Mouse (Mus musculus): Measurements from ENCODE around the gene Hoxc11. TPM values are rescaled to one million over a fixed set of nuclear protein-coding genes. Genes with fewer than 3 reads are reported as not detected.

The Hoxc11 gene
- total RNA-seq (2021) = not detected
- long read RNA-seq, experiment 1 = 0 reads
- long read RNA-seq, experiment 2 = 0 reads

DNA sequence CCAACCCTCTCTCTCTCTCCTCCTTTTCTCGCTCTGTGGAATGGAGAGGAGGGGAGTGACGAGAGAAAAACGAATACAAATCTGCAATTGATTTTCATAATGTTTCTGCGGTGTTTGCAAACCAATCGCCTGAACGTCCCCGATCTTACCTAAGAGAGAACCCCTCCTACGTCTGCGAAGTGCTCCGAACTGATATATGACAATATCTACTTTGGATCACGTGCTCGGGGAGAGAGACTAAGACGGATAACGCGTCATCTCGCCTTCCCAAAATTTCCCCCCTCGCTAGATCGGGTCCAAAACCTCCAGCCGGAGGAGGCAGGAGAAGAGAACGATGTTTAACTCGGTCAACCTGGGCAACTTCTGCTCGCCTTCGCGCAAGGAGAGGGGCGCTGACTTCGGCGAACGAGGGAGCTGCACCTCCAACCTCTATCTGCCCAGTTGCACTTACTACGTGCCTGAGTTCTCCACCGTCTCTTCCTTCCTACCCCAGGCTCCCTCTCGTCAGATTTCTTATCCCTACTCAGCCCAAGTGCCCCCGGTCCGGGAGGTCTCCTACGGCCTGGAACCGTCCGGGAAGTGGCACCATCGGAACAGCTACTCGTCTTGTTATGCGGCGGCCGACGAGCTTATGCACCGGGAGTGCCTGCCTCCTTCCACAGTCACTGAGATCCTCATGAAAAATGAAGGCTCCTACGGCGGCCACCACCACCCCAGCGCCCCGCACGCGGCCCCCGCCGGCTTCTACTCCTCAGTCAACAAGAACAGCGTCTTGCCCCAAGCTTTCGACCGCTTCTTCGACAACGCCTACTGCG lies at the start of gene Hoxc11:
Hoxc11 (plus strand) TSS at position 236 of the 815 bp plus-strand sequence.
- DNase-seq = no peak

DNA sequence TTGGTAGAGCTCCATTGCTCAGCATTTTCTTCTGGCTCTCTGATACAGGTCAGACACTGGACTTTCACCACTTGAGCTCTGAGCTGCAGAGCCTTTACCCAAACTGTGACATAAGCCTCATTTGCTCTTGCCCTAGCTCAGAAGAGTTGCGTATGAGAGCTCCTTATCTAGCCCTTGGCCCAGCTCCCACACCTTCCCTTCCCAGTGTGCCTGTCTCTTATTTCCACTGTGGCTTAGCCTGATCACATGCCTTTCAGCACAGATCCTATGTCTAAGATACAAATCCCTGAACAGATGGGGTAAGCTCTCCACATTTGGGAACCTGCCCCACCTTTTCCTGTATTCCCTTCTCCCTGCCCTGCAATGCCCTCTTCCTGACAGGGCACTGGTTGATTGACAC lies 49.3 kb upstream of the Hoxc11 start:
- no peak for DNase-seq

DNA sequence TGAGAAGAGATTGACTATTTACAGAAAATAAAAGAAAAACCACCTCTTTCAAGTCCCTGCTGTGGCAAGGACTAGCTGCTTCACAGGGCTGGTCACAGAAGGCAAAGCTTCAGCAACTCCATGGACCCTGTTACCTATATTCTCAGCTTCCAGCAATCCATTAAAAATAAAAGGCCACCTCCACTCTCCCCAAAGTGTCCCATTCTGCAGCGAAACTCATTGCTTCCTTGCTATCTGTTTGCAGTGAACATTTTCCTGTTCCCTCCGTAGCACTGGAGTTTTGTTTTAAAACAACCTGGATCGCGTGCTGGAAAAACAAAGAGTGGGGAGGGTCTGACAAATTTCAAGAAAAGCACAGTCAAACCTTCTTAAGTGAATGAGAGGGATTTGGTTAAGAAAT lies 44.7 kb upstream of the Hoxc11 start:
- DNase-seq = no peak

DNA sequence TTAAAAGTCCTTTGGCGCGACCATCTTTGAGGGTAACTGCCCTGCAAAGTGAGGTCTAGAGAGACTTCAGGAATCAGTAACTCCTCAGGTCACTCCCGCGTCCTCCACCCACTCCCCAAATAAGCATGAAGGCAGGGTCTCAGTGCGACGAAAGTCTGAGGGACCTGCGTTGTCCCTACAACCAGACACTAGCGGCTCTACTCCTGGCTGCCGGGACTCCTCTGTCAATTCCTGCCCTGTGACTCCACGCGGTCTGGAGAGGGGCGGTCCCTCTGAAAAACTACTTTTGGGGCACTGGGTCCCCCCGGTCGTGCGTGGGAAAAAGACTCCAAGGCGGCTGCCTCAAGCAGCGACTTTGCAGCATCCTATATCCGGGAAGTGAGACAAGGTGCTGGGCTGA lies 44.2 kb upstream of the Hoxc11 start:
- DNase-seq = no peak

DNA sequence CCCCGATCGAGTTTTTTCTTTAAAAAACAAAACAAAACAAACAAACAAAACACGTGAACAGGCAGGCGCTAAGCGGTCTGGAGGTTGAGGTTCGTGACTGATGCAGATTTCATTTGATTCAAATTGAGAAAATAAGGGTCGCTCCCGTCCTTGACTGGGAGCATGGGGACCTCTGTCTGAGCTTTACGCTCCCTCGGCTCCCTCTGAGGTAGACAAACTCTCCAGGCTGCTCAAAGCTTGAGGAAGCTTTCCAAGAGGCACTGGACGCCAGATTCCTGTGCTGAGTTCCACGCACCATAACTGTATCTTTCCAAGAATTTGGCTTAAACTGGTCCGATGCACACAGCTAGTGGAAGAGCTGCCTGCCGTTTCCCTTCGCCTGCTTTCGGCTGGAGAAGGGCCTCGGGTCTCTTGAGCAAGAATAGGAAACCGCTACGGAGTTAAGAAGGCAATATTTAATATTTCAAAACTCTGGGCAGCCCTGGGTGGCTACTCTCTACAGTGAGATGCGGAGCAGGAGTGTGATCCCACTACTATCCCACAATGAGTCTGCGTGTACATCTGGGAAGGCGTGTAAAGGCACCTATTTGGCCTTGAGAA lies 43.6 kb upstream of the Hoxc11 start:
- no peak for DNase-seq

DNA sequence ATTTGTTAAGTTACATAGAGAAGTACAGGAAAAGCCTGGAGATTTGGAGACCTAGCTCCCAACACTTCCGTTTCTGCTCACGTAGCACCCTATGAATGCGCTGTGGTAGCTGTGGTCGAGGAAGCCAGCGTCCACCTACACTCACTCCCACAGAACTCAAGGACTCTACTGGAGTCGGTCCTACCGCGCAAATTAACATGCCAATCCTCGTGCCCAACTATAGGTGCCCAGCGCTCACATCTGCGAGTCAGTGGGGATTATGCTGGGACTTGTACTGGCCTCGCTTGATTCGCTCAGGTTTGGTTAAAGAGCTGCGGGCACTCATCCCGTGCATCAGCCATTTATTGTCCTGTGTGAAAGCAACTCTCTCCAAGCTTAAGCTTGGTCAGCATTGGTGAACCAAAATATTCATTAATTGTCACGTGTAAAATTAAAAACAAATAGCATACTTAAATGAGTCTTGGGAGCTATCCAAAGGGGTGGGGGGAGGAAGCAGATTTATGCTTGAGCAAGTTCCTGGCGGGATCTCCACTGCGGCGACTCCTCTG lies 41.1 kb upstream of the Hoxc11 start:
- DNase-seq = no peak

DNA sequence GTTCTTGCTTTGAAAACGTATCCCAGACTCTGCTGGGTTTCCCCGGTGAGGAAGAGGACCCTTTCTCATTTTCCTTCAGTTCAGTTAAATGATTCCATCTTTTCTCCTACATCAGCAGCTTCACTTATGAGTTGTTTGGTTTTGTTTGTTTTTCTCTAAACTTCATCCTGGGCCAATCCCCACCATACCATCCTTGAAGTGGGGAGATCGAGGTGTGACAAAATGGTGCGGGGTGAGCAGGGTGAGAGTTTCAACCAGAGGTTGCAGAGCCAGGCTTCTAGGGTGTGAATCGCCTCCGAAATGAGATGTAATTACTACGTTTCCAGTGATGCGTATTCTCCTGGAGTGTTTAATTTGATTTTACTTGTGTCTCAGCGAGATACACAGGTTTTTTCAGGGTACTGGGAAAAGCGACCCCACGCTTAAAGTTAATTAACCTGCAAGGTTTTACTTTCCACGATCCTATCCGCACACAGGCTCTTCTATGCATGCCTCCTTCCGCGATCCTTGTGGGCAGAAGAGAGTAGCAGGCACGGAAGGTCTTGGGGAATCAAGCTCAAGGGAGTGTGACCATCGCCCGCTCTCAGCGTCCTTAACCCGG lies 36.2 kb upstream of the Hoxc11 start:
- DNase-seq = no peak

DNA sequence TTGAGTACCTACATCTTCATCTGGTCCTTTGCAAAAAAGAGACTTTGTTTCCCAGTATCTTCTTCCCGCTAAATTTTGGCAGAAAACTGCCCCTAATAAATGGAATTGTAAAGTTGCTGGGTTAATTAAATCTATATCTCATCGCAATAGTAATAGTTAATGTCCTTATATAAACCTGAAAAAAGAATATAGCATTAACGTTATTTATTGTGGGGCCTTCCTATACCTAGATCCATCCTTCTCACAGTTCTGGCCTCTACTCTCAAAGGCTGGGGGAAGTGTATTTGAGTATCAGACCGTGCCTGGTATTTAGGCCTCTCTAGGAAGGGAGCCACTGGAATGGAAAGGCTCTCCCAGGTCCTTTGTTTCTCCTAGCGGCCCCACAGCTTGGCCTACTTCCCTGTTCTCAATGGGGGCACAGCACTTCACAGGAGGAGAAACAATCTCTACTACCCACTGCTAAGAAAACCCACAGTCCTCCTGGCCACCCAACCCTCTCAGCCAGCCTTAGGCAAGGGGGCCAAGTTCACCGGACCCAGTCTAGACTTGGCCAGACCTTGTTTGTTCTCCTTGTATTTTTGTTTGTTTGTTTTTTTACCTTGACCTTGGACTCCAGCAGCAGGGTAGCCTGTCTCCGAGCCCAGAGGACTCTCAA lies 35.5 kb upstream of the Hoxc11 start:
- no peak for DNase-seq

DNA sequence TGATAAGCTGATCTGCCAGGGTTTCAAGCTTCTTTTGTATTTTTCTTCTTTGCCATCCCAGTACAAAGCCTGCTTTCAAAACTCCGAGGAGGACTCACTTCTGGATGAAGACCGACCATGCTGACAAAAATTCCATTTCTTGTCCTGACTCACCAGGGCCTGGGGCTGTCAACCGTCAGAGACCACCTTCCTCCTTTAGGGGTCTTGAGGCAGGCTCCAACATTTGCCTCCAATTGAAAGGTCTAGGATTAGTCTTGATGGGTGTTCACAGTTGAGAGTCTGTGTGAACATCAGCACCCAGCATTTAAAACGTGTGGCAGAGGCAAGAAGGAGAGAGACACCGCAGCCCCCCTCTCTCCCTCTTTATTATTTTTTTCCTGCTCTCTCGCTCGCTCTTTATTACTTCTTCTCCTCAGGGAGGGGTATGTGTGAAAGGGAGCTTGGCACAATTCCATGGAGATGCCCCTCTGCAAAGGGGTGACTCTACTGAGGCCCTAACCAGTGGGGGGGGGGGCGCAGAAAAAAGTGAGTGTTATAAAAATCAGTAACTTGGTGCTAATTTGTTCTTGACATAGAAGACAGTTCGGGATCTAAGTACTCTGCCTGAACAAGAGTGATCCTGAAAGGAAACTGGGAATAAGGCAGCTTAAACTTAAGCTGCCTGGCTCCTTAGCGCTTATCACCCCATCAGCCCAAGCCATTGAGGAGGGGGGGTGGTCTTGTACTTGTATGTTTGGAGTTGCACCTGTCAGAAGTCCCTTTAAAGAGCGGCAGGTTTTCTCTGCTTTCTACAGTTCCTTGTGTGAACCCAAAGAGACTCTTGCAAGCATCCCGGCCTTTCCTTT lies 34.7 kb upstream of the Hoxc11 start:
- DNase-seq = no peak

DNA sequence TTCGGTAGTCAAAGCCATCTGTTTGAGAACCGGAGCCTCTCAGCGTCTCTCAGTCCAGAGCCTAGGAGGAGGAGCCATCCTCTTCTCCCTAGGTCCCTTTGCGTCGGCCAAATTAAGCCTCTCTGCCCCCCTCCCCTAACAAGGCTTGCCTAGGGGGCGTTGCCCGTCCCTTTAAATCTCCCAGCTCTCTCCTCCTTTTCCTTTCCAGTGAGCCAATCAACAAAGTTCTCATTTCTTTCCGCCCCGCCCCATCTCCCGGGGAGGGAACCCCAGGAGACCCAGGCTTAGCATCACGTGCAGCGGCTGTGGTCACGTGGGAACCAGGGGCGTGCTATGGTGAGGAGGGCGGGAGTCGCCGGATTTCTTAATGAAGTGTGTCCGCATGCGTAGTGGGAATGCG lies 33.6 kb upstream of the Hoxc11 start:
- peak; percentile 46 to 50 for DNase-seq

DNA sequence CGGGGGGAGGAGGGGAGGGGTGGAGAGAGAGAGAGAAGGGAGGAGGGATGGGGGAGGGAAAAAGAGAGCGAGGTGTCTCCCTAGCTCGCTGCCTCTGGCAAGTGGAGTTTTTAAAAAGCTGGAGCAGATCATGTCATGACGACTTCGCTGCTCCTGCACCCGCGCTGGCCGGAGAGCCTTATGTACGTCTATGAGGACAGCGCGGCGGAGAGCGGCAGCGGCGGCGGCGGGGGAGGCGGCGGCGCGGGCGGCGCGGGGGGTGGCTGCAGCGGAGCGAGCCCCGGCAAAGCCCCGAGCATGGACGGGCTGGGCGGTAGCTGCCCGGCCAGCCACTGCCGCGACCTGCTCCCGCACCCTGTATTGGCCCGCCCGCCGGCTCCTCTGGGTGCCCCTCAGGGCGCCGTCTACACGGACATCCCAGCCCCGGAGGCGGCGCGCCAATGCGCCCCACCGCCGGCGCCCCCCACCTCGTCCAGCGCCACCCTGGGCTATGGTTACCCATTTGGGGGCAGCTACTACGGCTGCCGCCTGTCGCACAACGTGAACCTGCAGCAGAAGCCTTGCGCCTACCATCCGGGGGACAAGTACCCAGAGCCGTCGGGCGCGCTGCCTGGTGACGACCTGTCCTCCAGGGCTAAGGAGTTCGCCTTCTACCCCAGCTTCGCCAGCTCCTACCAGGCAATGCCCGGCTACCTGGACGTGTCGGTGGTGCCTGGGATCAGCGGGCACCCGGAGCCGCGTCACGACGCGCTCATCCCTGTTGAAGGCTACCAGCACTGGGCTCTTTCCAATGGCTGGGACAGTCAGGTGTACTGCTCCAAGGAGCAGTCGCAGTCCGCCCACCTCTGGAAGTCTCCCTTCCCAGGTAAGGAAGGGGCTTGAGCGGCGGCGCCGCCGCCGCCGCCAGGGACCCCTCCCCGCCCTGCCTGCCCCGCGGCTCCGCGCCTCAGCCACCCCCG lies 32.9 kb upstream of the Hoxc11 start, which contains the start of gene Hoxc13:
Hoxc13 (plus strand) TSS at position 51 of the 959 bp plus-strand sequence.
- no peak for DNase-seq

DNA sequence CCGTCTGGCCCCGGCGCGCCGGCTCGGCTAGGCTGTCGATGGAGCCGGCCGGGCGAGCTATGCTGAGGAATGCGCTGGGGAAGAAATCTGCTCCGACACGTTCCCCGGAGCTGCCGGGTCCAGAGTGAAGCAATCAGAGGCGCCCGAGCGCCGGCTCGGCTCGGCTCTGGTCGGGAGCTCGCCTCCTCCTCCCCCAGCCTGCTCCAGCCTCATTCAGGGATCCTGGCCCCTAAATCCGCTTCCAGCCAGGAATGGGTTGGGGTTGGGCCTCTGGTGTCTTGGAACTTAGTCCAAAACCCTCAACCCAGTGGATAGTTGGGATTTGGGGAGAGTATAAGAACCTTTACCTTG lies 32.2 kb upstream of the Hoxc11 start:
- DNase-seq = peak in 1 of 2 experiments; percentile 12

DNA sequence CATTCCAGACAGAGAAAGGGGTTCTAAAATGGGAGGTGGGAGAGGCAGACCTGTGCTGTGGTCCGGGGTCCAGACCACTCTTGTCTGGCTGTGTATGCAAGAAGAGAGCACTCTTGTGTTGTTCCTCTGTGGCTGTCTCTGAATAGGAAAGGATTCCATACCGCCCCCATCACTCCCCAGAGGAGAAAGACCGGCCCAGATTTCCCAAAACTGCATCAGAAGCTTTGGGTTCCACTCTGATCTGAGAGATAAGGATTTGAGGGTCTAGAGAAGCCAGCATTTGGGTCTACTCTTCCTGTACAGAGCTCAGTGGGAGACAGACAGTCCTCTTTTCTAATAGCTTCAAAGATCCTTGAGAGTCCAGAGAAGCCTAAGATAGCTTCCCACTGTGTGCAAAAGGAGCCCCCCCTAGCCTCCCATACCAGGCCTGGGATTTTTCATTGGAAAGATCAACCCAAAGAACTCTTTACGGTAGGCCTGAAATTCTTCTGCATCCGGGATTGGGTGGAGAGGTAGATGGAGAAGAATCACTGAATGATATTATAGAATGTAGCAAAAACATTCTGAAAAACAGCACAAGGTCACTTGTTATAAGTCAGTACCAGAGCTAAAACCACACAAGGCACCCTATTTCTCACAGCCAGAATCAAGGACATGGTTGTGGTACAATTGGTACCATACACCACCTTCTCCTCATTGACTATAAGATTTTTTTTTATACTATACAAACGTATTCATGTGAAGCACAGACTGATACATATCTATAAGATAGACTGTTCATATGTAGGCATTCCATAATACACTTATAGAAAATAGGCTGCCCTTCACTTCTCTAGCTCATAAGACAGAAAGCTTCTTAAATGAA lies 31.4 kb upstream of the Hoxc11 start:
- no peak for DNase-seq

DNA sequence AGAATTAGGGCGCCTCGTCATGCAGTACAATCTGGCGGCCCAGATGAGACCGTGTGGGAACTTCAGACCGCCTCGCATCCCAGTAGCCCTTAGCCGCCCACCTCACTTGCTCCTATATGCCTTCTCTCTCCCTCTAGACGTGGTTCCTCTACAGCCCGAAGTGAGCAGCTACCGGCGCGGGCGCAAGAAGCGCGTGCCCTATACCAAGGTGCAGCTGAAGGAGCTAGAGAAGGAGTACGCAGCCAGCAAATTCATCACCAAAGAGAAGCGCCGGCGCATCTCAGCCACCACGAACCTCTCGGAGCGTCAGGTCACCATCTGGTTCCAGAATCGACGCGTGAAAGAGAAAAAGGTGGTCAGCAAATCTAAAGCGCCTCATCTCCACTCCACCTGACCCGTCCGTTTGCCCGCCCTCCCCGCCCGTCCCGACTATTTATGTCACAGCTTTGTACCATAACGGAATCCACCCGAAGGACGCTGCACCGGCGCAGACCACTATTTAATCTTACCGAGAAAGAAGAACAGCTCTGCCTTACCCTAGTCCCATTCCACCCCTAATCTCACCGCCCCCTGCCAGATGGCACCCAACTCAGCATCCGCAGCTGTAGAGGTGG lies 27.1 kb upstream of the Hoxc11 start:
- DNase-seq = no peak

DNA sequence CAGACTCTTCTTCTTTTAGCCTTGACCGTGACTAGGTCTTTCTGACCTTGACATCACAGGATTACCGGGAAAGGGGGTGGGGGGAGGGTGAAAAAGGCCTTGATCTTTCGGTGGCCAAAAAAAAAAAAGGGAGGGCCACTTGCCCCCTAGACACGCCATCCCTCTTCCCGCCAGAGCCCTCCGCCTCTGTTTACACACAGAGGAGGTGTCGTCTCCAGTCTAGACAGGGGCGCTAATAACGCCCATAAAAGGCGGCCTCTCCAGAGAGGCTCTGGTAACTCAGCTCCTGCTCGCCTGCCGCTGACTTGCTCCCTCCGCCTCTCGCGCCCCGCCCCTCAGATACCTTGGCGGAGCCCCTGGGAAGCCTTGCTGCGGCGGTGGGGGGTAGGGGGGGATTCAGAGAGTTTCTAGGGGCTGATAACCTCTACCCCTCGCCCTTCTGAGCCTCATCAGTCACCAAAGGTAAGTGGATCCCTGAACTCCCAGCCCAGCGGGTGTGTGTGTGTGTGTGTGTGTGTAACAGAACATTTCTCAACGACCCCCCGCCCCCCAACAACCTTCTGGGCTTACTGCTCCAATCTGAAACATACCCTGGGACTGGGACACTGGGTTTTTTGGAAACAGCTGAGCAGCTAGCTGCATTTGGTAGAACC lies 22.4 kb upstream of the Hoxc11 start:
- DNase-seq = no peak

DNA sequence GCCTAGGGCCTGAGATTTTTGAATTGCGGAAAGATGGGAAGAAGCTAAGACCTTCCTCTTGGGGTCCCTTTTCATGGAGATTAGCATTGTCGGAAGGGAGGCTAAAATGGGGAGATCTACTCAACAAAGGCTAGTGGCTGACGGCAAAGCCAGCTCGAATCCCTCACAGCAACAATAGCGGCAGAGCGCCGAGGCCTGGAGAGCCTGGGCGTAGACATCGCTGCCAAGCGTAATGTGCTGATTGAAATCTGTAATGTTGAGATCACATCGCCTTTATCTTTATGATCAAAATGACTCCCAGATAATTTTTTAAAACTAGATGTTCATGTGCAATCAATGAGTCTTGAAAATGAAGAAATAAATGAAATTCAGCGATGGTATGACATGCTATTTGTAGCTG lies 19.8 kb upstream of the Hoxc11 start:
- DNase-seq = no peak

DNA sequence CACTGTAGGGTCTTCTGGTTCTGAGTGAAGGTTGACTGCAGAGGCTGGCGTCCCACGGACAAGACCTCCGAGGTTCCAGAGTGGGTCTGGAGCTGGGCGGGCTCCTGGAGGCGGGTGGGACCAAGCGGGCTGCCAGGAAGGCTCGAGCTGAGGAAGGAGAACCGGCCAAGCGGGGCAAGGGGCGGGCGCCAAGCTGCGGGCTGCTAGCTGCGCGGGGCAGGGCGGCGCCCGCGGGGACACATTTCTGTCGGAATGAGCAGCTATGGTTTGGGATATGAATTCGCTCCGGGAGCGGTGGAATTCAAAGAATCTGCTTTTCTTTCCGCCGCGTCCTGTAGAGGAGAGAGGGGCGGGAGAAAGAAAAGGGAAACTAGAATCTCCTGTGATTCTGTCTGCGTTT lies 19.3 kb upstream of the Hoxc11 start:
- no peak for DNase-seq

DNA sequence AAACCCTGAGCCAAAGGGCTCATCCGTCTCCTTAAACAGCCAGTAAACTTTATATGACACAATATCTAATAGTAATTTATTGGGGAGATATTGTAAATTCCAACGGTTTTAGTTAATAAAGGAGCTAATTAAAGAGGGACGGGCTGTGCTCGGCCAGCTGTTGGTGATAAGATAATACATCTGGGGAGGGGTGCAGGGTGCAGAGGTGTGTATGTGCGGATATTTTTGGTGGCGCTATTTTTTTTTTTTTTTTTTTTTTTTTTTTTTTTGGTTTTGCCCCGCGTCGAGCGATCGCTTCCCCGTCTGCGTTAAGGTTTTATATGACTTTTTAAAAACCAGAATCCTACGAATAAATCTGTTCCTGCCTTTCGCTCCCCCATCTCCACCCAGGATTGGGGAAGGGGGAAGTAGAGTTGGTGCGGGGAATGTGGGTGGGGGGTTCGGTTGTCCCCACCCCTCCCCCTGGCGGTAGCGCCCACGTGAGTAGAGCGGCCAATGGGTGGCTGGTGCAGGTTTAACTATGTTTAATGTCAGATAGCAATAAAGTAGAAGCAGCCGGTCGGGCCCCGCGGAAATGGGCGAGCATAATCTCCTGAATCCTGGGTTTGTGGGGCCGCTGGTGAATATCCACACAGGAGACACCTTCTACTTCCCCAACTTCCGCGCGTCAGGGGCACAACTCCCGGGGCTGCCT lies 17.8 kb upstream of the Hoxc11 start, which contains the start of gene Hoxc12:
Hoxc12 (plus strand) TSS at position 479 of the 694 bp plus-strand sequence.
- no peak for DNase-seq
